Mouse (Mus musculus) testis, adult 2 months (tissue): ENCODE measurements at regions not wholly inside any gene's neighbourhood (a gene's known extent, or its start where the extent isn't known, plus 50 kb on each side); places are given as distances from the start of the nearest gene placed in this dataset.

Source experiments
- CTCF ChIP-seq: fragments of 200-500 bp; IDR thresholded peaks from 2 replicates; pipeline ENCODE4 v1.5.1; 2012; ENCODE audit warnings: low read depth, mild to moderate bottlenecking, inconsistent platforms, low read length, moderate library complexity; ENCODE audit not compliant: control insufficient read depth, insufficient read depth, insufficient replicate concordance
- POLR2A ChIP-seq: fragments of 200-500 bp; IDR thresholded peaks from 2 replicates; pipeline ENCODE4 v1.6.1; 2012; ENCODE audit warnings: low read depth, mild to moderate bottlenecking, inconsistent platforms, low read length, moderate library complexity; ENCODE audit not compliant: control insufficient read depth

DNA sequence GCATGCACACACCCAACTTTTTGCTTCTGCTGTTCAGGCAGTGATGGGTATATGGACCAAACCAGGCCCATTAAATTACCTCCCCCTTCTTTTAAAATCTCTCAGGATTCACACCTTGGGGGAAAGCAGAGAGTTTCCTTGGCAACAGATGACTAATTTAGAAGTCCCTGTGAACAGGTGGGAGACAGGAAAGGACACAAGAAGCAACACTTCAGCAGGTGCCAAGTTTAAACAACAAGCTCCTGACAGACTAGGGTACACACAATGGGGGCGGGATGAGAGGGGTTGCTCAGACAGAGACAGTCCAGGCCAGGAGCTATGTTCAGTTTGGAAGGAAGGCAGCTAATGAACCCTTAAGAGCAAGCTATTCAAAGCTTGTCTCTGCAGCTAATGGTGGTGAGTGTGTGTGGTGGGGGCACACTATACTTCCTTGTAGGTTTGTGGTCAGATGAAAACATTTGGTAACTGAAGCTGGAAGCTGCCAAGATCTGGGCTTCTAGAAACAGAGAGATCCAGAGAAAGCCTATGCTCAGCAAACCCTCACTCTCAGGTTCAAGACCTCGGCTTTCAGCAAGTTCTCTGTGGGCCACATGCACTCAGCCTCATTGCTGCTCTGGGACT is 283.0 kb upstream of the Tle3 start:
- TF ChIP-seq POLR2A (no peak), CTCF (no peak)
